Mouse (Mus musculus): ENCODE measurements around the gene 4930412O13Rik. TPM values are rescaled to one million over a fixed set of nuclear protein-coding genes. Genes with fewer than 3 reads are reported as not detected.
A peak's percentile ranks its signal among the peaks of the same experiment; 100 is the strongest.

4930412O13Rik gene
- polyA plus RNA-seq, 1 experiment from 2014 or later, result 3.0 TPM

DNA sequence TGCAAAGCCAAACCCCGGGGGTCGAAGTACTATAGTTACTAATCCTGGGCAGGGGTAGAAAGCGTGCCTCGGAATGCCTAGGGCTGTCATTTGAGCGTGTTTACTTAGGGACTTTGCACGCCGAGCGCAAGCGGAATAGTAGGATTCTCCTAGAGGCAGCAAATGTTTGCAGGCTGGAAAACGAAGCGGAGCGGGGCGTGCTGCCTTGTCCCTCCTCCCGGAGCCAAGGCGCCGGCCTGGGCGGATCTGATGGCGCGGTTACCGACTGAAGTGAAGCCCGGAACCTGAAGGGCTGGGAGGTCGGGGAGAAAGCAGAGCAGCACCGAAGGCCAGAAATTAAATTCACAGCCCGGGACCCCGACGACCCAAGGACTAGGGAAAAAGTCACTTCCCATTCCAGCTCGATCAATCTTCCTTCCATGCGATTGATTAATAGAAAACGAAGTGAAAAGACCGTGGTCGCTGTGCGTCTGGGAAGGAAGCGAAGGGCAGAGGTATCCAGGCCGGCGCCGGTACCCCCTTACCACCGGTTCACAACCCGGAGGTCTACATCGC, 1.4 kb downstream of the 4930412O13Rik start:
- Histone ChIP-seq H3K27ac (replicated peaks) (peak overlapping the region; percentile 76), H3K9me3 (no peaks in the 10 kb centered on the region), H3K9ac (replicated peaks) (peak overlapping the region; percentile 57), H3K36me3 (no peaks in the 10 kb centered on the region), H3K27me3 (peaks cover 95% of the 10 kb centered on the region), H3K4me3 (peak overlapping the region; percentile 51), H3K4me2 (replicated peaks) (peak overlapping the region; percentile 84), H3K4me1 (peaks cover 31% of the 10 kb centered on the region)
- under 1% methylated on average over 39 of the region's 39 CpGs for WGBS
- no peak for ATAC-seq (ENCODE audit: low FRiP score, low read depth)

DNA sequence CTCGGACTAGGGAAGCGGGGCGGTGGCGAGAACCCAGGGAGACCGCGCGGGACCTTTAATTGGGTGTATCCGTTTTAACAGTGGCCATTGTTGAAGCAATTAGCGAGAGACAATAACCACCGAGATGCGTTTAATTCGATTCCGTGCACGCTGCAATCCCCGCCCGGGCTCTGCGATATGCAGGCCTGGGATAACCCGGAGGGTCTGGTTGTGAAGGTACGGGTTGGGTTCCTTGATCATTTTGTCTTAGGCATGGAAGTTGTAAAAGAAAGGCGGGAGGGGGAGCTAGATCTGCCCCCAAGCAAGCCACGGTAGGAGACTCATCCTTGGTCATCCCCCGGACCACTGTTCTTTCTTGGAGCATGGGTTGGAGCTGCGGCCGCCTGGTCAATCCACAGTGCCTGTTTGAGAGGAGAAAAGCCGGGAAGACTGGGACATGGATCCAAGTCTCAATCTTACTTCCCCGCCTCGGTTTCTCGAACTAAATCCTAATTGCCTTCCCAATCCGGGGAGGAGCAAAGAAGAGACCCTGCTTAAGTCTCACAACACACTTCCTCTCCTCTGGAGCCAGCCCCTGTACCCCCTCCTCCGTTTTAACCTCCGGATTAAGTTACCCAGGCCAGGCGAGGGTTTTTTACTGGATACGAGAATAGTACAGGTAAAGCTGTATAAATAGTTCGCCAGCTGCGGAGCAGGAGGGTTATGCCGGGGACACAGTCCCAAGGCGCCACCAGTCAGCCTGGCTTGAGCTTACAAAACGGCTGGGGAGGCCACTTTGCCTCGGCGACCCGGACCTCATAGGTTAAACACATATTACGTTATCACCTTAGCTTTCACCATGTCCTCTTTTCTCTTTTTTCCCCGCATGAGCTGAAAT, 2.1 kb downstream of the 4930412O13Rik start:
- H3K4me1 ChIP-seq, result peaks cover 30% of the 10 kb centered on the region
- no peaks in the 10 kb centered on the region for H3K36me3 ChIP-seq
- ATAC-seq (ENCODE audit: low FRiP score, low read depth), result no peak
- H3K27me3 ChIP-seq, result peaks cover 97% of the 10 kb centered on the region
- peak overlapping the region; percentile 51 for H3K4me3 ChIP-seq
- peak overlapping the region; percentile 76 for H3K27ac ChIP-seq (replicated peaks)
- peak overlapping the region; percentile 84 for H3K4me2 ChIP-seq (replicated peaks)
- WGBS, result under 1% methylated on average over 43 of the region's 43 CpGs
- H3K9ac ChIP-seq (replicated peaks), result peak overlapping the region; percentile 57
- no peaks in the 10 kb centered on the region for H3K9me3 ChIP-seq

DNA sequence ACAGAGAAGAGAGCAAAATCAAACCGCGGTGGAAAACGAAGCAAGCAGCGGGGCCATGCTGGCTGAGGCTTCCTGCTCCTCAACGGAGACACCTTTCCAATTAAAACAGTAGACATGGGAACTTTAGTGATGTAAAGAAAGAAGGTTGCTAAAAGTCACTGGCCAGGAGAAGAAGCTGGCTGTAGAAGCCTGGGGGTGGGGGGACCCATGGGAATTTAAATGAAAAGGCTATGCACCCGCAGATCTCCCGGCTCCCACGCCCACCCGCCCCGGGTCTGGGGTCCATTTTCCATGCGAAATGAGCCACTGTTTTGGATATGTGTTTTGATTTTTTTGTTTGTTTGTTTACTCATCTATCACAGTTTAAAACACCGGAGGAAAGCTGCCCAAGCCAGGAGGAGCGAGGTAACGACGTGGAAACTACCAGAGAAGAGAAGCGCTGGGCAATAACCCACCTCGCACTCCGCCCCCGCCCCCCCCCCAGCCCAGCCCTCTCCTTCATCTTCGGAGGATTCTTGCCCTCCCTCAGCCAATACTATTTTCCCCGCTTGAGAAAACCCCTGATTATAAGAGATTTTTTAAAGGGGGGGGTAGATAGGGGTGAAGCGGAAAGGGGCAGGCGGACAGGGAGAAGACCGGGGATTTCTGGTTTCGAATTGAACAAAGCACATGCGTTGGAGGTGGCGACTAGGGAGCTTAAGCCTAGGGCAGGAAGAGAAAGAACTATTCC, 2.9 kb downstream of the 4930412O13Rik start:
- Histone ChIP-seq H3K27me3 (peaks cover 99% of the 10 kb centered on the region), H3K4me2 (replicated peaks) (peak overlapping the region; percentile 84), H3K9ac (replicated peaks) (peak overlapping the region; percentile 57), H3K9me3 (no peaks in the 10 kb centered on the region), H3K4me3 (peak overlapping the region; percentile 51), H3K36me3 (no peaks in the 10 kb centered on the region), H3K27ac (replicated peaks) (peak overlapping the region; percentile 76), H3K4me1 (peaks cover 25% of the 10 kb centered on the region)
- WGBS, result under 1% methylated on average over 25 of the region's 27 CpGs
- ATAC-seq (ENCODE audit: low FRiP score, low read depth), result no peak

DNA sequence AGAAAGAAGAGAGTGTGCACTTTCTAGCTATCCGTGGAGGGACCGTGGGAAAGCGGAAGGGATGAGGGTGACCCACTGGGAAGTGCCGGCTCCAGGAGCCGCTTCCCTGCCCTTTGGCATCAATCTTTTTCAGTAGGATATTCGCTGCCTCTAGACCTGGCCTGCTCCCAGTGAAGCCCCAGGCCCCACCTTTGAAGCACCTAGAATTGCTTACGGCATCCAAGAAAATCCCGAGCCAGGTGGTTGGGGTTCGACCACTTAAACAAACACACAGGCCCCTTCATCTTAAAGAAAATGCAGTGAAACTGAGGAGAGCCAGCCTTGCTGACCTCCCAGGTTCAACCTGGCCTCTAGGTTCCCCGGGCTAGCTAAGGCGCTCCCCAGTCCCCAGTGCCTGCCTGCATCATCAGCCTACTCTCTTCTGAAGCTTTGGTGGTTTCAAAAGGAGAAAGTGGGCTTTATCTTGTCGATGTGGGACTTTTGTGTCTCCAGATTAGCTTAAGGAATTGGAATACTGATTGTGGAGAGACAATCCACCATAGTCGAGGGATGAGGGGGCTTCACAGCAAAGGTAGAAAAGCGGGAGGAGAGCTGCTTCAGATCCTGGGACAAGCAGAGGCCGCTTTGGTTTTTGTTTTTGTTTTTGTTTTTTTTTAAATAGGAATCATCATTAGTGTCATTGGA, 3.6 kb downstream of the 4930412O13Rik start:
- peak overlapping the region; percentile 76 for H3K27ac ChIP-seq (replicated peaks)
- peak overlapping the region; percentile 84 for H3K4me2 ChIP-seq (replicated peaks)
- WGBS, result 2% methylated on average over 15 of the region's 15 CpGs

DNA sequence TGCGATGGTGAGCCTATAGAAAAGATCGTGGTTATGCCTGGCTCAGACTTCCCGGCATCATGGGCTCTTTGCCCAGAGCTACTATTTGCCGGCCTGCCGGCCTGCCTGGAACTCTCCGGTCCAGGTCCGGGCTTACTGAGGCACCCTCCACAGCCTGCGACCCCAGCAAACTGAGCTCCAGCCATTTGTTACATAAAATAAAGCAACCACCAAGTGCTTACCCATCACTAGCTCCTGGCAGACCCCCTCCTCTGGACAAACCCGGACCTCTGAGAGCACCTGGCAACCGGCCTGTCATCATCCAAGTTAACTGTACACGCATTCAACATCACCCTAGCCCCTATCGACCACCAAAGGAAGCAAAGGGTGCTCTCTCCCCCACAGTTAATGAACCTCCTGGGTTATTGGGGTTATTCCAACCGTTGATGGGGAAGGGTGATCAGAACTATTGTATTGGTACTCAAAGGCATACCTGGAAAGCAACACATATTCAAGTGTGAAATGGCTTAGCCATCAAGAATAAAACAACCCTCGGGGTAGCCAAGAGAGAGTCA, 4.2 kb downstream of the 4930412O13Rik start:
- Histone ChIP-seq H3K27me3 (peaks cover 100% of the 10 kb centered on the region), H3K36me3 (no peaks in the 10 kb centered on the region), H3K9ac (replicated peaks) (peak overlapping the region; percentile 57), H3K4me2 (replicated peaks) (peak overlapping the region; percentile 33), H3K9me3 (no peaks in the 10 kb centered on the region), H3K27ac (replicated peaks) (peak overlapping the region; percentile 76), H3K4me1 (peaks cover 33% of the 10 kb centered on the region), H3K4me3 (peak overlapping the region; percentile 51)
- no peak for ATAC-seq (ENCODE audit: low FRiP score, low read depth)
- under 1% methylated on average over 14 of the region's 14 CpGs for WGBS

More for the DNA sequence above, 3.6 kb downstream of the 4930412O13Rik start:
- Histone ChIP-seq H3K27me3 (peaks cover 100% of the 10 kb centered on the region), H3K4me1 (peaks cover 32% of the 10 kb centered on the region), H3K36me3 (no peaks in the 10 kb centered on the region), H3K9me3 (no peaks in the 10 kb centered on the region), H3K4me3 (peak overlapping the region; percentile 51), H3K9ac (replicated peaks) (peak overlapping the region; percentile 57)
- no peak for ATAC-seq (ENCODE audit: low FRiP score, low read depth)

DNA sequence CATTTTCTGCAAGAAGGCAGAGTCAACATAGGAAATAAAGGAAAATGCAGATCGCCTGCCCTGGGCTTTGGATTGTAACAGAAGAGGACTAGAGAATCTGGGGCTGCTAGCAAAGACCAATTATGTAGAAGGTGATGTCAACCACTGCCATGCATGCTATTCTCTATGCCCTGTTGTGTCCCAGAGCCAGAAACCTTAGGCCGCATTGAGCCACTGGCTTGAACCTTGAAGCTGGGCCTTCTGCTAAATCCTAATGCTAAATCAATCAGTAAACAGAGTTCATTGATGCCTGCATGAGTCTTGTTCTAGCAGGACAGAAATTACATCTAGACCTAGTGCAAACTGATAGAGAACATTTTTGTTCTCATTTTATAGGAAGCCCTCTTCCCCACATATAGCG, 5.0 kb downstream of the 4930412O13Rik start:
- Histone ChIP-seq H3K9ac (replicated peaks) (peak overlapping the region; percentile 57), H3K9me3 (no peaks in the 10 kb centered on the region), H3K36me3 (no peaks in the 10 kb centered on the region), H3K4me3 (peak overlapping the region; percentile 51), H3K27me3 (peaks cover 100% of the 10 kb centered on the region), H3K4me2 (replicated peaks) (peak overlapping the region; percentile 33), H3K27ac (replicated peaks) (peak overlapping the region; percentile 76), H3K4me1 (peaks cover 30% of the 10 kb centered on the region)
- WGBS, result 6% methylated on average over 3 of the region's 3 CpGs
- ATAC-seq (ENCODE audit: low FRiP score, low read depth), result no peak

DNA sequence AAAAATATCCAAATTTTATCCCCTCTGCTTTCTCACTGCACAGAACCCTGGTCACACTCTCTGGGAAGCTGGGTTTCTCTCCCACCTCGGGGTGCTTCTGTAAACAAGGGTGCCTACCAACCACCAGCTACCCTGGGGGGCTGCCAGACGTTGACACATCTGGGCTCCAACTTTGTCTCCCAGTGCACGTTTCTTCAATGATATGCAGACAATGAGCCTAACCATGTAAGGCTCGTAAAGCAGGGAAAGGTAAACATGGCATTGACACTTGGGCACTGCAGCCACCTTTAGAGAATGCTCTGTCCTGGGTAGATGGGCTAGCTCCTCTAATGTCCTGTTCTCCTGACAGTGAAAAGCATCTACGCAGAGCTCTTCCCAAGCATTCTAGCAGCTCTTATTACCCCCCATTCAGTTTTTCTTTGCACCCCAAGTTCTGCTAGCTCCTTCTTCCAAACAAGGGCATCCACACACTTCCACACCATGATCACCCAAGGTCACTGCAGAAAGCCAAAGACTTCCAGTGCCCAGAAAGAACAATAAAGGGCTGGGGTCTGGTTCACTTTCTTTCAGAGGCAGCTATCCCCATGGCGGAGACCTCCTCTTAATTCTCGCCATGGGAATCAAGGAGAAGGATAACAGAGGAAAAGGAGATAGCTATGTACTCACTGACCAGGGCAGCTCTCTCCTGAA, 6.0 kb downstream of the 4930412O13Rik start:
- Histone ChIP-seq H3K9ac (replicated peaks) (peak overlapping the region; percentile 57), H3K4me2 (replicated peaks) (no peak overlapping the region), H3K4me1 (peaks cover 21% of the 10 kb centered on the region), H3K36me3 (no peaks in the 10 kb centered on the region), H3K9me3 (no peaks in the 10 kb centered on the region), H3K27ac (replicated peaks) (peak overlapping the region; percentile 60), H3K27me3 (peaks cover 97% of the 10 kb centered on the region), H3K4me3 (peak overlapping the region; percentile 51)
- WGBS, result 5% methylated on average over 7 of the region's 7 CpGs
- ATAC-seq (ENCODE audit: low FRiP score, low read depth), result no peak

DNA sequence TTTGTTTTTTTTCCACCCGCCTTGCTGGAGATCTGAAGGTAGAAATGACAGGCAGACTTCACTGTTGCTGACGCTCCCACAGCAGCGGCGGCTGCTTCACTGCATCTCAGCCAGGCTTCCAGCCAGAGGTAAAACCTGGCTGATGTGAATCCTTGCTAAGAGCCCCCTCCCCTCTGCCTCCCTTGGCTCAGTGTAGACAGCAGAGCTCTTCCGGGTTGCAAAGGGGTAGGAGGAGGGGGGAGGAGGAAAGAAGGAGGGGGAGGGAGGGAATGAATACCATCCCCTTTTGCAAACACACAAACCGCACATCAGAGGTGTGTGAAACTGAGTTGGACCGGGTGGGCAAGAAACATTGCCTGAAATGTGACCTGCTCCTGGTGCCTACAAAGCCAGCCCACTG, 6.6 kb downstream of the 4930412O13Rik start:
- Histone ChIP-seq H3K27ac (replicated peaks) (peak overlapping the region; percentile 60), H3K36me3 (no peaks in the 10 kb centered on the region), H3K27me3 (peaks cover 93% of the 10 kb centered on the region), H3K9me3 (no peaks in the 10 kb centered on the region), H3K4me2 (replicated peaks) (peak overlapping the region; percentile 29; the same call in 1 of the 2 replicates), H3K4me1 (peaks cover 15% of the 10 kb centered on the region), H3K4me3 (peak overlapping the region; percentile 51), H3K9ac (replicated peaks) (peak overlapping the region; percentile 57; the same call in 1 of the 2 replicates)
- ATAC-seq (ENCODE audit: low FRiP score, low read depth), result no peak
- WGBS, result 1% methylated on average over 7 of the region's 7 CpGs

DNA sequence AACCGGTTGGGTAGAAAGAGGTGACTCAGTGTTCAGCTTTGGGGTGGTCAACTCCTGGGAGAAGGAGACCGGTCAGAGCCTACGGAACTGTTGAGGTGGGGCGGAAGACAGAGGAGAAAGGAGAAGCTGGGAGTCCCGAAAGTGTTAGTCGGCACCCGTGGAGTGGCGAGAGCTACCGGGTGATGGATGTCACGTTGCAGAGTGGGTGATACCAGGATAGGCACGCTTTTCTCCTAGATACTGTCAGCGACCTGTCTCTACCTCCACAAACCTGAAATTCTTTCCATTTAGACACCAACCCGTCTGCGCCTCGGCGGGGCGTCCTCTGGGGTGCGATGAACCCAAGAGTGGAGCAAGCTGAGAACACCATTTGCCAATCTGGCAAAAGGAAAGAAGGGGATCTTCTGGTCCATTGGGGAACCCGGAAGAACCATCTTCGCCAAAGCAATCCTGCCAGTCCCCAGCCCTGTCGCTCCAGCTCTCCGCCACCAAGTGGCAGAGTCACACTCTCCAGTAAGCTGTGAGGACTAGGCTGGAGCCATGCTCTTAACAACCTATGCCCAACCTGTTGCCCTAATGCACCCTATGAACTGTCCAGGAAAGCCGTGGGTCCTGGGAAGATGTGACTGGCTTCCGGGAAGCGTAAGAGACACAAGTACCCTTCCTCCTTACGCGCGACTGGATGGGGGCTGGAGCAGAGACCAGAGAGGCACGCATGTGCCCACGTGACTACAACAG, 8.0 kb downstream of the 4930412O13Rik start, which contains the start of gene 9230102O04Rik:
Gene 9230102O04Rik, minus strand, starts transcription at position 628 of the 738 bp plus-strand sequence.
- Histone ChIP-seq H3K4me1 (peaks cover 15% of the 10 kb centered on the region), H3K9ac (replicated peaks) (no peak within 1 kb of the TSS), H3K9me3 (no peaks in the 10 kb centered on the region), H3K27me3 (peaks cover 93% of the 10 kb centered on the region), H3K36me3 (no peaks in the 10 kb centered on the region), H3K4me2 (replicated peaks) (peak within 1 kb of the TSS; percentile 29), H3K27ac (replicated peaks) (peak within 1 kb of the TSS; percentile 35; the same call in 1 of the 2 replicates), H3K4me3 (peak within 1 kb of the TSS; percentile 27)
- peak; percentile 70 for ATAC-seq (ENCODE audit: low FRiP score, low read depth)
- under 1% methylated on average over 30 of the region's 30 CpGs for WGBS

DNA sequence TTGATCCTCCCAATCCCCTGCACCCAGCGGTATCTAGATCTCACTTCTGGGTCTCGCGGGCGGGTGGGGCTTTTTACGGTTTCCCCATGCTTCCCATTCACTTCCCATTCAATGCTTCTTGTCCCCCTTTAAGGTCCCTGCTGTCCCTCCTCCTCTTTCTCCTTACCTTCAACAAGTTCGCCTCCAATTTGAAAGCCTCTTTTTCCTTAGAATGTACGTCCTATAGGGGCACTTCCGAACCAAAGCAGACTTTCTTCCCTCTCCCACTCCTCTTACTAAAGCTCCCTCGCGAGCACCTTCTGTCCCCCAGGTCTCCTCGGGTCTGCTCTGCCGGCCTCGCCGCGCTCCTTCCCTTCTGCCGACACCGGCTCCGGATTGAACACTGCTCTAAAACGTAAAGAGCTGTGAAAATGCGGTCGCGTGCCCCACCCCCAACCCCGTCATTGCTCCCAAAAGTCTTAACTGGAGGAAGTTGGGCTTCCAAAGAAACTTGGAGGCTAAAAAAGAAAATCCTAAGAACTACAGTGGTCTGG, 8.7 kb downstream of the 4930412O13Rik start, which contains the start of gene Gata3:
Gene Gata3, minus strand, starts transcription at position 384 of the 533 bp plus-strand sequence.
- ATAC-seq (ENCODE audit: low FRiP score, low read depth), result no peak

More for the DNA sequence above, 8.7 kb downstream of the 4930412O13Rik start, which contains the start of gene Gata3:
- H3K27me3 ChIP-seq, result peaks cover 93% of the 10 kb centered on the region
- H3K36me3 ChIP-seq, result no peaks in the 10 kb centered on the region
- peak within 1 kb of the TSS; percentile 35; the same call in 1 of the 2 replicates for H3K27ac ChIP-seq (replicated peaks)
- H3K4me1 ChIP-seq, result peaks cover 13% of the 10 kb centered on the region
- peak within 1 kb of the TSS; percentile 27 for H3K4me3 ChIP-seq
- under 1% methylated on average over 23 of the region's 23 CpGs for WGBS
- H3K9me3 ChIP-seq, result no peaks in the 10 kb centered on the region
- H3K9ac ChIP-seq (replicated peaks), result no peak within 1 kb of the TSS
- peak within 1 kb of the TSS; percentile 29 for H3K4me2 ChIP-seq (replicated peaks)
